Mouse (Mus musculus): ENCODE data around the gene Kctd7. TPM values are rescaled to one million over a fixed set of nuclear protein-coding genes. Genes with fewer than 3 reads are reported as not detected.

The Kctd7 gene
- polyA plus RNA-seq, 1 experiment from 2014 or later = 15.5 TPM

DNA sequence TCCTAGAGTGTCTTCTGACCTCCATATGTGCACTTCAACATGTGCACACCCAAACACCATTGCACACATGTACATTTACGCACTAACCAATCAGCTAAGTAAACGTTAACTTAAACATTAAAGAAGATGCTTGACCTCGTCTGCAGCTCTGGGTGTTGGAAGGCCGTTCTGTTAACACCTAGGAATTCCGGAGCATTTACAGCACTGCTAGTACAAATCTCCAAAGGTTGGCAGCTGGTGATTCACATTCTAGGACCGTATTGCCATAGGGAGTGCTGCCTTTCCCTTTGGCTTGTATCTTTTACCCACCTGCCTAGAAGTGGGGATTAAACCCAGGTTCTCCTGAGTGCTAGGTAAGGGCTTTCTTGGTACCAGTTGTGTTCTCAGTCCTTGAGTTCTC, 47.2 kb downstream of the Kctd7 start:
- ATAC-seq (ENCODE audit: low FRiP score, low TSS enrichment) (no peak), DNase-seq (no peak)
- H3K9me3 ChIP-seq (ENCODE audit: control insufficient read depth, low read length) = no peaks in the 10 kb centered on the region
- no peak overlapping the region for H3K4me3 ChIP-seq (replicated peaks; ENCODE audit: low read depth, low read length)
- H3K27me3 ChIP-seq (ENCODE audit: control insufficient read depth, insufficient read depth, low read length) = no peaks in the 10 kb centered on the region
- H3K27ac ChIP-seq (replicated peaks; ENCODE audit: low read depth, low read length) = no peak overlapping the region
- no peak overlapping the region for H3K9ac ChIP-seq (replicated peaks; ENCODE audit: low read length)
- 94% methylated on average over 6 of the region's 6 CpGs for WGBS
- H3K4me1 ChIP-seq (ENCODE audit: control insufficient read depth, insufficient read depth, low read length) = no peaks in the 10 kb centered on the region
- no peak overlapping the region for H3K4me2 ChIP-seq (ENCODE audit: low read length)
- H3K36me3 ChIP-seq (ENCODE audit: control insufficient read depth, insufficient read depth, low read length) = peaks cover 69% of the 10 kb centered on the region

DNA sequence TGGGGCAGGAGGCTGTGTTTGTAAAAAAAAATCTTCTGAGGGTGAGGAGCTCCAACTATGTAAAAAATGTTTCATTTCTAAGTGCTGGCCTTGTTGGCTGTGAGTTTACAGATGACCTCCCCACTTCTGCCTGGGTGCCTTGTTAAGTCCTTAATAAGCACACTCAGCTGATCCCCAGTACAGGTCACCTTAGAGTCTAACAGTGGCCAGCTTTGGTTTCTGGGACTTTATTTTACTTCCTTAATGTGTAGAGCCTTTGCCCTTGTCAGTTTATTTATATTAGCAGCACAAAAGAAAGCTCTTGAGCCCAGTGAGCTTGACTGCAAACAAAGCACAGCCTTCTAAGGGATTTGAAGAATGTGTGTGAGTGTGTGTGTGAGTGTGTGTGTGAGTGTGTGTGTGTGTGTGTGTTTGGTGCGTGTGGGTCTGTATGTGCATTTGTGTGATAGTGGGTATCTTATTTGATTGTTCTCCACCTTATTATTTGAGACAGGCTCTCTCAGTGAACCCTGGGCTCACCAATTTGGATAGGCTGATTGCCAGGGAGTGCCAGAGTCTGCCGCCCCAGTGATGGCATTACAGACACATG, 47.8 kb downstream of the Kctd7 start:
- H3K4me2 ChIP-seq (ENCODE audit: low read length) = no peak overlapping the region
- H3K4me1 ChIP-seq (ENCODE audit: control insufficient read depth, insufficient read depth, low read length) = no peaks in the 10 kb centered on the region
- H3K27ac ChIP-seq (replicated peaks; ENCODE audit: low read depth, low read length) = no peak overlapping the region
- no peak overlapping the region for H3K4me3 ChIP-seq (replicated peaks; ENCODE audit: low read depth, low read length)
- DNase-seq (no peak), ATAC-seq (ENCODE audit: low FRiP score, low TSS enrichment) (no peak)
- H3K36me3 ChIP-seq (ENCODE audit: control insufficient read depth, insufficient read depth, low read length) = peaks cover 72% of the 10 kb centered on the region
- H3K27me3 ChIP-seq (ENCODE audit: control insufficient read depth, insufficient read depth, low read length) = no peaks in the 10 kb centered on the region
- H3K9me3 ChIP-seq (ENCODE audit: control insufficient read depth, low read length) = no peaks in the 10 kb centered on the region
- H3K9ac ChIP-seq (replicated peaks; ENCODE audit: low read length) = no peak overlapping the region
- WGBS = 85% methylated on average over 2 of the region's 2 CpGs

GRCm38 (mm10) chr5:130193760-130194159, 49.1 kb downstream of the Kctd7 start:
- Histone ChIP-seq H3K27ac (replicated peaks; ENCODE audit: low read depth, low read length) (no peak overlapping the region), H3K9ac (replicated peaks; ENCODE audit: low read length) (no peak overlapping the region), H3K4me1 (ENCODE audit: control insufficient read depth, insufficient read depth, low read length) (no peaks in the 10 kb centered on the region), H3K4me2 (ENCODE audit: low read length) (no peak overlapping the region), H3K9me3 (ENCODE audit: control insufficient read depth, low read length) (no peaks in the 10 kb centered on the region), H3K27me3 (ENCODE audit: control insufficient read depth, insufficient read depth, low read length) (no peaks in the 10 kb centered on the region), H3K4me3 (replicated peaks; ENCODE audit: low read depth, low read length) (no peak overlapping the region), H3K36me3 (ENCODE audit: control insufficient read depth, insufficient read depth, low read length) (peaks cover 81% of the 10 kb centered on the region)
- ATAC-seq (ENCODE audit: low FRiP score, low TSS enrichment) (no peak), DNase-seq (no peak)
- 88% methylated on average over 3 of the region's 3 CpGs for WGBS

DNA sequence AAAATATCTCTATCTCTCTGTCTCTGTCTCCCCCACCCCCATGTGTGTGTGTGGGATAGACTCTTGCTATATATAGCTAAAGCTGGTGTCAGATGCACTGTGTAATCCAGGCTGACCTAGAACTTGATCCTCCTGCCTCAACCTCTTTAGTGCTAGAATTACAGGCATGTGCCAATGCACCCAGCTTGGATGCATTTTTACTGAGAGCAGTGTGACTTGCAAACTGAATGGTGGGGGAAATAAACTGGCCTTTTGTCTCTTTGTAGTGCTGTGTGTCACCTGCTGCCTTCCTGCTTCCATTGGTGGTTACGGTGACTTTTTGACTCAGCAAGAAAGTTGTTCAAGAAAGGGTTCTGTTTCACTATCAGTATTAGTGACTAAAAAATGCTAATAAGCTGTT, 51.6 kb downstream of the Kctd7 start:
- Histone ChIP-seq H3K9ac (replicated peaks; ENCODE audit: low read length) (no peak overlapping the region), H3K9me3 (ENCODE audit: control insufficient read depth, low read length) (no peaks in the 10 kb centered on the region), H3K4me2 (ENCODE audit: low read length) (no peak overlapping the region), H3K27me3 (ENCODE audit: control insufficient read depth, insufficient read depth, low read length) (no peaks in the 10 kb centered on the region), H3K27ac (replicated peaks; ENCODE audit: low read depth, low read length) (no peak overlapping the region), H3K36me3 (ENCODE audit: control insufficient read depth, insufficient read depth, low read length) (peaks cover 69% of the 10 kb centered on the region), H3K4me1 (ENCODE audit: control insufficient read depth, insufficient read depth, low read length) (no peaks in the 10 kb centered on the region), H3K4me3 (replicated peaks; ENCODE audit: low read depth, low read length) (no peak overlapping the region)
- DNase-seq = no peak
- WGBS = 98% methylated on average over 1 of the region's 1 CpGs
- ATAC-seq (ENCODE audit: low FRiP score, low TSS enrichment) = no peak

DNA sequence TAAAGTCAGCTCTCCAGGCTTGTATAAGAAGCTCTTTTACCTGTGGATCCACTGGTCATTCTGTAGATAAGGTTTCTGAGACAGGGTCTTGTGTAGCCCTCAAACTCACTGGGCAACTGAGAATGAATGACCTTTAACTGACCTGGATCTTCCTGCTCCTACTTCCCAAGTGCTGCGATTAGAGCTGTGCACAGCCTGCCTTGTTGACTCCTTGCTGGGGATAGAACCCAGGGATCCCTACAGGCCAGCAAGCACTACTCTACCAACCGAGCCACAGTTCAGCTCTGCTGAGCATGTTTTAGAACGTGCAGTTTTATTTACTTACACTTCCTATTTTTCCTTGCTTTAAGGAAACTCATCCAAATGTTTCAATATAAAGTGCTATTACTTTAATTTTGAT, 52.8 kb downstream of the Kctd7 start:
- no peak for ATAC-seq (ENCODE audit: low FRiP score, low TSS enrichment)
- no peak for DNase-seq
- H3K4me3 ChIP-seq (replicated peaks; ENCODE audit: low read depth, low read length) = no peak overlapping the region
- H3K27ac ChIP-seq (replicated peaks; ENCODE audit: low read depth, low read length) = no peak overlapping the region
- whole genome bisulfite sequencing = 92% methylated on average over 3 of the region's 3 CpGs
- no peak overlapping the region for H3K9ac ChIP-seq (replicated peaks; ENCODE audit: low read length)
- no peak overlapping the region for H3K4me2 ChIP-seq (ENCODE audit: low read length)
- no peaks in the 10 kb centered on the region for H3K9me3 ChIP-seq (ENCODE audit: control insufficient read depth, low read length)
- no peaks in the 10 kb centered on the region for H3K4me1 ChIP-seq (ENCODE audit: control insufficient read depth, insufficient read depth, low read length)
- peaks cover 58% of the 10 kb centered on the region for H3K36me3 ChIP-seq (ENCODE audit: control insufficient read depth, insufficient read depth, low read length)
- no peaks in the 10 kb centered on the region for H3K27me3 ChIP-seq (ENCODE audit: control insufficient read depth, insufficient read depth, low read length)

DNA sequence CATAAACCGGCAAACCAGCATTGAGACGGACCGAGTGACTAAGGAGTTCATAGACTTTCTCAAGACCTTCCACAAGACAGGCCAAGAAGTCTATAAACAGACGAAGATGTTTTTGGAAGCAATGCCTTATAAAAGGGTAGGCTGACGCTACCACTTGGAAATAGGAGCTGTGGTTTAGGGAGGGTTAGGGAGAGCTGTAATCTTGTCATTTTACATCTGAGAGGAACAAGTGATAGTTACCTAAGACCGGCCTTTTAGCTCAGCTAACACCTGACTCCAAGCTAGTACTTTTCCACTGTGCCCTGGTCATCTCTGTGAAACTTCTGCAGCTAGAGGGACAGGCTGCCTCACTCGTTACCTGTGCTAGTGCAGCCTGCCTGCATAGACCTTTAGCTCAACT, 53.3 kb downstream of the Kctd7 start:
- 94% methylated on average over 7 of the region's 7 CpGs for WGBS
- Histone ChIP-seq H3K4me1 (ENCODE audit: control insufficient read depth, insufficient read depth, low read length) (no peaks in the 10 kb centered on the region), H3K4me2 (ENCODE audit: low read length) (no peak overlapping the region), H3K36me3 (ENCODE audit: control insufficient read depth, insufficient read depth, low read length) (peaks cover 54% of the 10 kb centered on the region), H3K4me3 (replicated peaks; ENCODE audit: low read depth, low read length) (no peak overlapping the region), H3K9me3 (ENCODE audit: control insufficient read depth, low read length) (no peaks in the 10 kb centered on the region), H3K27me3 (ENCODE audit: control insufficient read depth, insufficient read depth, low read length) (no peaks in the 10 kb centered on the region), H3K9ac (replicated peaks; ENCODE audit: low read length) (no peak overlapping the region), H3K27ac (replicated peaks; ENCODE audit: low read depth, low read length) (no peak overlapping the region)
- DNase-seq (no peak), ATAC-seq (ENCODE audit: low FRiP score, low TSS enrichment) (no peak)

- Histone ChIP-seq H3K36me3 (ENCODE audit: control insufficient read depth, insufficient read depth, low read length) (peaks cover 45% of the 10 kb centered on the region), H3K9me3 (ENCODE audit: control insufficient read depth, low read length) (no peaks in the 10 kb centered on the region), H3K9ac (replicated peaks; ENCODE audit: low read length) (no peak overlapping the region), H3K27me3 (ENCODE audit: control insufficient read depth, insufficient read depth, low read length) (no peaks in the 10 kb centered on the region), H3K27ac (replicated peaks; ENCODE audit: low read depth, low read length) (no peak overlapping the region), H3K4me2 (ENCODE audit: low read length) (no peak overlapping the region), H3K4me3 (replicated peaks; ENCODE audit: low read depth, low read length) (no peak overlapping the region), H3K4me1 (ENCODE audit: control insufficient read depth, insufficient read depth, low read length) (no peaks in the 10 kb centered on the region)
- DNase-seq (no peak), ATAC-seq (ENCODE audit: low FRiP score, low TSS enrichment) (no peak)
- 87% methylated on average over 10 of the region's 10 CpGs for WGBS
Observed at GRCm38 (mm10) chr5:130200233-130201029, 55.8 kb downstream of the Kctd7 start.

- Histone ChIP-seq H3K4me1 (ENCODE audit: control insufficient read depth, insufficient read depth, low read length) (no peaks in the 10 kb centered on the region), H3K9ac (replicated peaks; ENCODE audit: low read length) (no peak overlapping the region), H3K27me3 (ENCODE audit: control insufficient read depth, insufficient read depth, low read length) (no peaks in the 10 kb centered on the region), H3K36me3 (ENCODE audit: control insufficient read depth, insufficient read depth, low read length) (peaks cover 48% of the 10 kb centered on the region), H3K4me3 (replicated peaks; ENCODE audit: low read depth, low read length) (no peak overlapping the region), H3K4me2 (ENCODE audit: low read length) (no peak overlapping the region), H3K27ac (replicated peaks; ENCODE audit: low read depth, low read length) (no peak overlapping the region), H3K9me3 (ENCODE audit: control insufficient read depth, low read length) (no peaks in the 10 kb centered on the region)
- 89% methylated on average over 4 of the region's 4 CpGs for WGBS
- no peak for DNase-seq
- ATAC-seq (ENCODE audit: low FRiP score, low TSS enrichment) = no peak
Observed at GRCm38 (mm10) chr5:130203948-130204347, 59.3 kb downstream of the Kctd7 start.

- H3K36me3 ChIP-seq (ENCODE audit: control insufficient read depth, insufficient read depth, low read length) = peaks cover 51% of the 10 kb centered on the region
- ATAC-seq (ENCODE audit: low FRiP score, low TSS enrichment) = no peak
- WGBS = 89% methylated on average over 6 of the region's 6 CpGs
Observed at GRCm38 (mm10) chr5:130204560-130204959, 59.9 kb downstream of the Kctd7 start.

More at GRCm38 (mm10) chr5:130204560-130204959, 59.9 kb downstream of the Kctd7 start:
- H3K4me1 ChIP-seq (ENCODE audit: control insufficient read depth, insufficient read depth, low read length) = no peaks in the 10 kb centered on the region
- H3K27ac ChIP-seq (replicated peaks; ENCODE audit: low read depth, low read length) = no peak overlapping the region
- no peak overlapping the region for H3K4me2 ChIP-seq (ENCODE audit: low read length)
- H3K9me3 ChIP-seq (ENCODE audit: control insufficient read depth, low read length) = no peaks in the 10 kb centered on the region
- no peak overlapping the region for H3K9ac ChIP-seq (replicated peaks; ENCODE audit: low read length)
- no peak for DNase-seq
- H3K27me3 ChIP-seq (ENCODE audit: control insufficient read depth, insufficient read depth, low read length) = no peaks in the 10 kb centered on the region
- no peak overlapping the region for H3K4me3 ChIP-seq (replicated peaks; ENCODE audit: low read depth, low read length)

All from midbrain, embryonic 14.5 days (tissue).